Mouse (Mus musculus): ENCODE data around the gene Gm8251. TPM values are rescaled to one million over a fixed set of nuclear protein-coding genes. Genes with fewer than 3 reads are reported as not detected.

Gm8251 gene
- polyA plus RNA-seq, 2 experiments: 0.19 to 0.40 TPM

DNA sequence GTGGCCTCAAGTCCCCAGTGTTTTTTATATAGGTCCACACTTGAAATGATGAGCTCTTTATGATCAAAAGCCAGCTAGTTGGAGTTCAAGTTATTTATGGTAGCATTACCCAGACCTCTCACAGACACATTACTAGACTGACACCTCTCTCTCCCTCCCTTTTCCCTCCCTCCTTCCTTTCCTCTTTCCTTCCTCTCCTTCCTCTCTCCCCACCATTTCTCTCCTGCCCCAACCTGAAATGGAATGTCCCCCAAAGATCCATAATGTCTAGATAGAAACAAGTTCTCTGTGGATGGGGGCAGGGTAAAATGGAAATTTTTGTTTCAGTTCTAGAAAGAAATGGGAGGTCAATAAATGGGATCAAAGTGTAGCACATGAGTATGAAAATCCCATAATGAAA, 41.8 kb downstream of the Gm8251 start, which contains the start of gene Mettl21c:
Gene Mettl21c, minus strand, starts transcription at position 101 of the 400 bp plus-strand sequence.
- H3K9me3 ChIP-seq (ENCODE audit: control insufficient read depth, low read length): no peaks in the 10 kb centered on the region
- no peaks in the 10 kb centered on the region for H3K36me3 ChIP-seq (replicated peaks; ENCODE audit: control insufficient read depth, insufficient read depth, low read depth)
- no peak within 1 kb of the TSS for H3K4me3 ChIP-seq (ENCODE audit: insufficient read depth in 1 of 2, low read depth in 2 of 2, low read length in 2 of 2)
- H3K27me3 ChIP-seq (ENCODE audit: control insufficient read depth, insufficient read depth, low read length): no peaks in the 10 kb centered on the region; the same call in 1 of the 2 replicates
- no peak within 1 kb of the TSS for H3K27ac ChIP-seq
- H3K4me2 ChIP-seq (ENCODE audit: low read depth): no peak within 1 kb of the TSS
- H3K4me1 ChIP-seq (replicated peaks; ENCODE audit: control insufficient read depth in 2 of 2, insufficient read depth in 2 of 2, low read length in 1 of 2): no peaks in the 10 kb centered on the region
- H3K9ac ChIP-seq (replicated peaks): no peak within 1 kb of the TSS
- ATAC-seq (ENCODE audit: insufficient read depth): no peak
- DNase-seq (ENCODE audit: low read depth in 3 of 3, low spot score in 3 of 3): no peak
- no peak for TF ChIP-seq CTCF (IDR thresholded peaks at IDR 0.05; ENCODE audit: low read depth)
- TF ChIP-seq EP300 (IDR thresholded peaks at IDR 0.05; ENCODE audit: low read depth): no peak

DNA sequence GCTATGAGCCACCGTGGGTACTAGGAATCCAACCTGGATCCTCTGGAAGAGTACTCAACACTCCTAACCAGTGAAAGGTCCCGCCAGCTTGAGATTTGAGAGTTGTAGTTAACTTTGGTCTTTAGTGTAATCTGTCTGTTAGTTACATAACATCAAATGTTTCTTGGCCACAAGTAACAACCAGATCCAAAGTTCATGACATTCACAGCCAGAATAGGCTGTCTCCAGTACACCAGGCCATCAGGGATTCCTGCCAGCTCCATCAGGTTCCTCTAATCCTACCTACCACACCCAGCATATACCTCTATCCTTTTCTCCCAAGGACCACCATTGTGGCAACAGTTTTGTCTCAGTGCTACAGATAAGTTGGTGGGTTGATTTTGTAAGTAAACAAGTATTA, 46.2 kb downstream of the Gm8251 start:
- Histone ChIP-seq H3K27ac (no peak overlapping the region), H3K27me3 (ENCODE audit: control insufficient read depth, insufficient read depth, low read length) (no peaks in the 10 kb centered on the region; the same call in 1 of the 2 replicates), H3K9ac (replicated peaks) (no peak overlapping the region), H3K4me2 (ENCODE audit: low read depth) (no peak overlapping the region), H3K9me3 (ENCODE audit: control insufficient read depth, low read length) (no peaks in the 10 kb centered on the region), H3K4me1 (replicated peaks; ENCODE audit: control insufficient read depth in 2 of 2, insufficient read depth in 2 of 2, low read length in 1 of 2) (no peaks in the 10 kb centered on the region), H3K4me3 (ENCODE audit: insufficient read depth in 1 of 2, low read depth in 2 of 2, low read length in 2 of 2) (no peak overlapping the region), H3K36me3 (replicated peaks; ENCODE audit: control insufficient read depth, insufficient read depth, low read depth) (no peaks in the 10 kb centered on the region)
- TF ChIP-seq EP300 (IDR thresholded peaks at IDR 0.05; ENCODE audit: low read depth): no peak
- no peak for TF ChIP-seq CTCF (IDR thresholded peaks at IDR 0.05; ENCODE audit: low read depth)
- no peak for DNase-seq (ENCODE audit: low read depth in 3 of 3, low spot score in 3 of 3)
- 57% methylated on average over 2 of the region's 2 CpGs for WGBS (ENCODE audit: insufficient replicate concordance)
- ATAC-seq (ENCODE audit: insufficient read depth): no peak

Other genes with a start within 250 kb of the Gm8251 start
- 10.6 and 10.9 TPM in 2 replicates for gene Uxs1, start 234.1 kb downstream of the Gm8251 start, polyA plus RNA-seq (2012; rRNA removed)
- gene Uxs1, start 234.1 kb downstream of the Gm8251 start, polyA plus RNA-seq (2014; fragmentation: Nextera tagmentation; extraction: Ambion mirVana): 10.1 and 11.2 TPM in 2 replicates
- gene Tpp2, start 128.3 kb downstream of the Gm8251 start, polyA plus RNA-seq (2012; rRNA removed): 5.6 and 10.0 TPM in 2 replicates
- gene Tpp2, start 128.3 kb downstream of the Gm8251 start, polyA plus RNA-seq (2014; fragmentation: Nextera tagmentation; extraction: Ambion mirVana): 21.2 and 24.7 TPM in 2 replicates
- gene Mettl21c, start 41.9 kb downstream of the Gm8251 start, polyA plus RNA-seq (2012; rRNA removed): 0.02 TPM in 1 of 2 replicates, not detected in the other
- 0.04 TPM in 1 of 2 replicates, not detected in the other for gene Mettl21c, start 41.9 kb downstream of the Gm8251 start, polyA plus RNA-seq (2014; fragmentation: Nextera tagmentation; extraction: Ambion mirVana)
- gene Tex30, start 40.5 kb upstream of the Gm8251 start, polyA plus RNA-seq (2012; rRNA removed): 15.4 and 21.0 TPM in 2 replicates
- gene Tex30, start 40.5 kb upstream of the Gm8251 start, polyA plus RNA-seq (2014; fragmentation: Nextera tagmentation; extraction: Ambion mirVana): 57.1 and 60.1 TPM in 2 replicates
- 7.7 and 10.2 TPM in 2 replicates for gene Kdelc1, start 56.9 kb upstream of the Gm8251 start, polyA plus RNA-seq (2012; rRNA removed)
- 13.2 and 15.4 TPM in 2 replicates for gene Kdelc1, start 56.9 kb upstream of the Gm8251 start, polyA plus RNA-seq (2014; fragmentation: Nextera tagmentation; extraction: Ambion mirVana)
- 2.3 and 2.8 TPM in 2 replicates for gene Bivm, start 57.0 kb upstream of the Gm8251 start, polyA plus RNA-seq (2012; rRNA removed)
- gene Bivm, start 57.0 kb upstream of the Gm8251 start, polyA plus RNA-seq (2014; fragmentation: Nextera tagmentation; extraction: Ambion mirVana): 3.7 and 4.0 TPM in 2 replicates
- gene Ercc5, start 85.8 kb upstream of the Gm8251 start, polyA plus RNA-seq (2012; rRNA removed): 2.5 and 4.7 TPM in 2 replicates
- gene Ercc5, start 85.8 kb upstream of the Gm8251 start, polyA plus RNA-seq (2014; fragmentation: Nextera tagmentation; extraction: Ambion mirVana): 4.6 and 5.4 TPM in 2 replicates
- not detected in 2 replicates for gene Mettl21e, start 157.0 kb upstream of the Gm8251 start, polyA plus RNA-seq (2012; rRNA removed)
- gene Mettl21e, start 157.0 kb upstream of the Gm8251 start, polyA plus RNA-seq (2014; fragmentation: Nextera tagmentation; extraction: Ambion mirVana): not detected in 2 replicates

Data from liver, embryonic 14.5 days (tissue).